Mouse (Mus musculus) forebrain, embryonic 14.5 days (tissue): ENCODE results near the gene Etnk2. TPM values are rescaled to one million over a fixed set of nuclear protein-coding genes. Genes with fewer than 3 reads are reported as not detected.
"Not testable (repeated sequence)": the region's sequence is repeated elsewhere in the genome, so short reads cannot be mapped to it uniquely, and the experiment has no call there.

ENCODE experiments used
- ATAC-seq: fragments of 200-750 bp; cut with Nextera tagmentation; 2 replicates; pipeline ENCODE4 v1.8.0; 2017; ENCODE audit warnings: mild to moderate bottlenecking, moderate library complexity
- DNase-seq: peaks from one replicate; pipeline ENCODE4 v3.0.0-alpha.2; 2015; ENCODE audit warnings: low spot score
- H3K27ac ChIP-seq: fragments of 300-500 bp; sonication (generic); 2 replicates; pipeline ENCODE4 v1.5.1; 2014; ENCODE audit warnings: low read depth, mild to moderate bottlenecking, control low read depth, low read length, moderate library complexity
- H3K27me3 ChIP-seq: fragments of 300-500 bp; sonication (generic); replicated peaks from 2 replicates; pipeline ENCODE4 v1.6.1; 2014; ENCODE audit warnings: low read length, control low read depth, mixed read lengths; ENCODE audit not compliant: control insufficient read depth, insufficient read depth
- H3K36me3 ChIP-seq: fragments of 300-500 bp; sonication (generic); 2 replicates; pipeline ENCODE4 v1.6.1; 2014; ENCODE audit warnings: low read length, control low read depth; ENCODE audit not compliant: control insufficient read depth, insufficient read depth
- H3K4me1 ChIP-seq: fragments of 300-500 bp; sonication (generic); 2 replicates; pipeline ENCODE4 v1.6.1; 2014; ENCODE audit warnings: antibody characterized with exemption, low read length, control low read depth; ENCODE audit not compliant: control insufficient read depth, insufficient read depth
- H3K4me2 ChIP-seq: fragments of 300-500 bp; sonication (generic); 2 replicates; pipeline ENCODE4 v1.6.1; 2014; ENCODE audit warnings: mild to moderate bottlenecking, control low read depth, low read length
- H3K4me3 ChIP-seq: fragments of 300-500 bp; sonication (generic); 2 replicates; pipeline ENCODE4 v1.5.1; 2014; ENCODE audit warnings: low read depth, low read length, control low read depth
- H3K9ac ChIP-seq: fragments of 300-500 bp; sonication (generic); 2 replicates; pipeline ENCODE4 v1.6.1; 2014; ENCODE audit warnings: mild to moderate bottlenecking, low read length, control low read depth, moderate library complexity
- H3K9me3 ChIP-seq: fragments of 300-500 bp; sonication (generic); replicated peaks from 2 replicates; pipeline ENCODE4 v1.6.1; 2016; ENCODE audit warnings: low read length, control low read depth, mixed read lengths; ENCODE audit not compliant: control insufficient read depth
- WGBS: fragments of 180-500 bp; shearing (Covaris S2); extraction: QIAGEN DNeasy Blood & Tissue Kit; methylation state at CpG from one replicate; pipeline ENCODE4 v1.1.7; 2014; 5-methylcytosine and 5-hydroxymethylcytosine counted together
- polyA plus RNA-seq: library from polyadenylated mRNA; unstranded; fragments of >200 nt; fragmentation: Nextera tagmentation; extraction: Ambion mirVana; gene quantifications from 2 replicates; pipeline ENCODE4 v1.2.1, GENCODE M21; 2014

The Etnk2 gene
- polyA plus RNA-seq, 1 experiment from 2014 or later: 4.2 TPM

DNA sequence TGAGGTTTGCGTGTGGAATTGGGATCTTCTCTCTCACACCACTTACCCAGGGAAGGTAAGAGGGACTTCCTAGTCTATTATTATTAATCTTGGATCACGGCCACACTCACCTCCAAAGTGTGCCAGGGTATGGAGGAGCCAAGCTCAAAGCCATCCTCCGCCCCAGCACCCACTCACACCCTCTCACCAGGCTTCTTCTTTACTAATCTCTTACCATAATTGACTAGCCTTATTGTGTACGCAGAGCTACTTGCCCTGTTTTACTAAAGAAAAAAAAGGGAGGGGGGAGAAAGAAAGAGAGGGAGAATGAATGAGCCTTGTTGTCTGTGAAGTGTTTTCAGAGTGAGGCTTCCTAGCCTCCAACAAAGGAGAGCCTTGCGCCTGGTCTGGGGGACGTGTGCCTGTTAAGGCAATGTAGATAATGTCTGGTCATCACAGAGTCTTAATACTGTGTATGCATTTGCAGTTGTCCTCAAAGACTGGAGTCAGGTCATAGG is 35.0 kb upstream of the Etnk2 start:
- Histone ChIP-seq H3K27ac (no peak overlapping the region), H3K4me1 (peaks cover 18% of the 10 kb centered on the region), H3K9ac (no peak overlapping the region), H3K4me2 (no peak overlapping the region), H3K9me3 (no peaks in the 10 kb centered on the region), H3K4me3 (no peak overlapping the region), H3K36me3 (no peaks in the 10 kb centered on the region), H3K27me3 (0 out of 2 replicates have a peak, but pooled peaks cover 4% of the 10 kb centered on the region)
- DNase-seq (peak; percentile 56), ATAC-seq (peak; percentile 67; the same call in 1 of the 2 replicates)
- WGBS: 23% methylated on average over 6 of the region's 6 CpGs

DNA sequence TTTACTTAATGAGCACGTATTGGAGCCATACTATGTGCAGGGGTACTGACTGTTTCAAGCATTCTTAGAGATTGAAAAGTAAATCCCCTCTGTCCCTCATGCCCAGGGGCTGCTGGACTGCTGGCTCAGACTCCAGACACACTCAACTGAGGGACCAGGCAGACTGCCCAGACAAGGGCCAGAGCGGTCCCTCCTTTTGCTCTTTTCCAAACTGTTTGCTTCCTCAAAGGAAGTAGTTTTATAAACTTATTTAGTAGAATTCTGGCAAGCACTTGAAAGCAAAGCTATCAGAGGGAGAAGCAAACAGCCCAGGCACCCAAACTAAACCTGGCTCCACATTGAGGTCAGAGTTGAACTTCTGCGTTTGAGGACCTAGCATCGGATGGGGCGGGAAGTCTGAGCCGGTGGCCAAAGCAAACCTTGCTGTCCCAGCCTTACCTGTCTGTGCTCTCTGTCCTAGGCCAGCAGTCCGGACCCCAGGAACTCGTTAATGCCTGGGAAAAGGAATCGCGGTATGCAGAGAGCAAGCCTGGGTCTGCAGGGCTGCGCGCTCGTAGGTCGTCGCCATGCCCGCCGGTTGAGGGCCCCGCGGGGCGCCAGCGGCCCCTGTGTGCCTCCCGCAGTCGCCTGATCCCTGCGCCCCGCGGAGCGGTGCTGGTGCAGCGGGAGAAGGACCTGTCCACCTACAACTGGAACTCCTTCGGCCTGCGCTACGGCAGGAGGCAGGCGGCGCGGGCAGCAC is 34.3 kb upstream of the Etnk2 start:
- peak; percentile 42 for DNase-seq

DNA sequence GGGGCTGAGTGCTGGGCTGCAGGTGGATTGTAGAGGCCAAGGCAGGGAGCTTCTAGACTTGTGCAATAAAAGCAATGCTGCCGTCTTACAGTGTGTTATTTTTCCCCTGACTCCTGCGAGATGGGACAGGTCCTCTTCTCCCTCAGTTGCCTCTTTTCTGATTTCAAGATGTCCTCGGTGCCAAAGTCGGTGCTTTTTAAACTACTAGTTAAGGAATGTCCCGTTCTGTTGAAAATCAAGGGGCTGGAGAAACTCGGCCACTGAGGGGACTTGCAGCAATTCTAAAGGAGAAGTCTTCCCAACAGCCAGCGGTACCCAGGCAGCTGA is 33.8 kb upstream of the Etnk2 start:
- H3K27me3 ChIP-seq: 0 out of 2 replicates have a peak, but pooled peaks cover 4% of the 10 kb centered on the region
- DNase-seq (no peak), ATAC-seq (no peak)
- no peak overlapping the region for H3K27ac ChIP-seq
- H3K9me3 ChIP-seq: no peaks in the 10 kb centered on the region
- peaks cover 18% of the 10 kb centered on the region for H3K4me1 ChIP-seq
- 26% methylated on average over 7 of the region's 7 CpGs for WGBS
- H3K4me2 ChIP-seq: peak overlapping the region; percentile 57
- H3K9ac ChIP-seq: peak overlapping the region; percentile 56; the same call in 1 of the 2 replicates
- H3K36me3 ChIP-seq: no peaks in the 10 kb centered on the region
- H3K4me3 ChIP-seq: 0 out of 2 replicates have a peak overlapping the region, but pooled peaks have one; percentile 10

More for the DNA sequence above, 34.3 kb upstream of the Etnk2 start:
- peak overlapping the region; percentile 57 for H3K4me2 ChIP-seq
- 0 out of 2 replicates have a peak, but pooled peaks cover 4% of the 10 kb centered on the region for H3K27me3 ChIP-seq
- WGBS: 5% methylated on average over 34 of the region's 34 CpGs
- H3K9me3 ChIP-seq: no peaks in the 10 kb centered on the region
- 0 out of 2 replicates have a peak, but pooled peaks have one; percentile 37 for ATAC-seq
- no peak overlapping the region for H3K27ac ChIP-seq
- peaks cover 18% of the 10 kb centered on the region for H3K4me1 ChIP-seq
- 0 out of 2 replicates have a peak overlapping the region, but pooled peaks have one; percentile 10 for H3K4me3 ChIP-seq
- H3K36me3 ChIP-seq: no peaks in the 10 kb centered on the region
- peak overlapping the region; percentile 56; the same call in 1 of the 2 replicates for H3K9ac ChIP-seq

DNA sequence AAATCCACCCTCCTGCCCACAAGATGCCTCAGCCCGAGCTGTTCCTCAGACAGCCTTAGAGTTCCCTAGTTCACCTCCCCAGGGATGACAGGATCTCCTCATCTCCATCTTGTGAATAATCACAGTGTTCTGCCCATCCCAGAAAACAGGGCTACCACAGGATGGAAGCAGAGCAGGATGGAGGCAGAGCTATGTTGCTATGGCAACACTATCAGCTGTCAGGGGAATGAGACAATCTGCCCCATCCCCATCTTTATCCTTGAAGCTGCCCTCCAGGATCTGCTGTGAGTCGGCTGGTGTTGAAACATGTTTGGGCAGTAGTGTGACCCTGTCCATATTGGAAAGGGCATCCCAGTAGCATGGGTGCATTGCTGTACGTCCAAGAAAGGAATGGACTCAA is 32.2 kb upstream of the Etnk2 start:
- Histone ChIP-seq H3K9ac (no peak overlapping the region), H3K4me3 (no peak overlapping the region), H3K36me3 (no peaks in the 10 kb centered on the region), H3K4me2 (no peak overlapping the region), H3K27ac (0 out of 2 replicates have a peak overlapping the region, but pooled peaks have one; percentile 21), H3K9me3 (no peaks in the 10 kb centered on the region), H3K27me3 (0 out of 2 replicates have a peak, but pooled peaks cover 4% of the 10 kb centered on the region), H3K4me1 (peaks cover 18% of the 10 kb centered on the region)
- DNase-seq (peak; percentile 74), ATAC-seq (peak; percentile 76)
- 69% methylated on average over 3 of the region's 3 CpGs for whole genome bisulfite sequencing

DNA sequence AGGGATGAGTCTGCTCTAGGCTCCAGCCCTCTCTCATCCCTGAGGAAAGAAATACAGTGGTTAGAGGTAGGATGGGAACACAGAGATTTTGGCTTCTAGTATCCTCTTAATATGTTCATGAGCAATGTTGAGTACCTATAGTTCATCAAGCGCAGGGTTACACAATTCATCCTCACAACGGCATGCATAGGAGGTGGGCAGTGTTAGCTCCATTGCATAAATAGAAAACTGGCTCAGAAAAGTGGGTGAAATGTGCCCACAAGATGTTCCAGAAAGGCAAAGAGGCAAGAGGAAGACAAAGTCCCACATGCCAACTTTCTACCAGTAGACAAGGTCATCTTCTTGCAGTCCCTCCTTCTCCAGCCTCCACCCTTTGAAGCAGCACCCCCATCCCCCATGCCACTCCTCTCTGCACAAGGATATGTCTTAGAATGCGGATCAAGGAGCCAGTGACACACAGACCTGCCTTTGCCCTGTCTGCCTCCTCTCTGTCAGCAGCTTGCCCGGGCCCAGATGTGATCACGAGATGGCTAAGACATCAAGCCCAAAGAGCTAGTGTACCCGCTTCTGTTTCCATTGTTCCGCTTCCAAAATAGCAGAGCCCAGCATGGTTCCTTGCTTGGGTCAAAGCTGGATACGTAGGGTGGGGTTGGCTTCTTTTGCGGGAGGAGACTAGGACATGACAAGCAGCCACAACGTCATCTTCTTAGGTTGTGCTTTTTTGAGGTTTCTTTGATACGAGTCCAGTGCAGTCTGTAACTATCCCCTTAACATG is 30.5 kb upstream of the Etnk2 start:
- Histone ChIP-seq H3K4me2 (no peak overlapping the region), H3K27ac (no peak overlapping the region), H3K36me3 (no peaks in the 10 kb centered on the region), H3K9me3 (no peaks in the 10 kb centered on the region), H3K9ac (no peak overlapping the region), H3K27me3 (0 out of 2 replicates have a peak, but pooled peaks cover 4% of the 10 kb centered on the region), H3K4me1 (peaks cover 18% of the 10 kb centered on the region), H3K4me3 (no peak overlapping the region)
- WGBS: 87% methylated on average over 11 of the region's 11 CpGs
- ATAC-seq (no peak), DNase-seq (no peak)

DNA sequence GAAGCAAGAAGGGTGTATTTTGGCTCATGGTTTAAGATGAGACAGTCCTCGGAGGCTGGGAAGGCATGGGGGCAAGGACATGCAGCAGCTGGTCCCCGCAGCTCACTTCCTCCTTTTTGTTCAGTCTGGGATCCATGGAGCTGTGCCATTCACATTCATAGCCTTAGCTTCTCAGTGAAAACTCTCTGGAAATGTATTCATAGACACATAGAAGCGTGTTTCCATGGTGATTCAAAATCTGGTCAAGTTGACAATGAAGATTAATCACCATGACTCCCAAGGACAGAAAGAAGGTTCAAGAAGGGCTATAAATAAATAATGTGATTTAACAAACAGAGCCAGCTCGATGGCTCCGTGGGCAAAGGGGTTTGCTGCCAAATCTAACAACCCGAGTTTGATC is 29.4 kb upstream of the Etnk2 start:
- ATAC-seq: no peak
- 68% methylated on average over 6 of the region's 6 CpGs for WGBS
- peak; percentile 23 for DNase-seq

DNA sequence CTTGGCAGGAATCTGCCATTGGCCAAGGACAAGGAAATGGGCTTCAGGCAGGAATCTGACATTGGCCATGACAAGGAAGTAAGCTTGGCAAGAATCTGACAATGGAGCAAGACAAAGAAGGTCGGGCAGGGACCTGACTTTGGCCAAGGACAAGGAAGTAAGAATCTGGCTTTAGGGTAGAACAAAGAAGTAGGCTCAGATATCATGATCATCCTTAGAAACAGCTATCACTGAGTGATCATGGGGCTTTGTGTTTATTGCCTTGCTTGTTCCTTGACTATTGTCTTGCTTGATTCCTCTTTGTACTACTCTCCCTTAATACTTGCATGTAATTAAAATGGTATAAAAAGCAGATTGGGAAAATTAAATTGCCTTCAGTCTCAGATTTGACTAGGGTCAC is 23.0 kb upstream of the Etnk2 start:
- H3K9ac ChIP-seq, H3K4me1 ChIP-seq, DNase-seq, H3K4me3 ChIP-seq, H3K9me3 ChIP-seq, ATAC-seq, H3K27ac ChIP-seq, H3K27me3 ChIP-seq, H3K4me2 ChIP-seq, H3K36me3 ChIP-seq: not testable (repeated sequence)
- WGBS: 76% methylated on average over 1 of the region's 1 CpGs

More for the DNA sequence above, 29.4 kb upstream of the Etnk2 start:
- Histone ChIP-seq H3K4me3 (no peak overlapping the region), H3K27me3 (0 out of 2 replicates have a peak, but pooled peaks cover 4% of the 10 kb centered on the region), H3K27ac (no peak overlapping the region), H3K4me2 (no peak overlapping the region), H3K9me3 (no peaks in the 10 kb centered on the region), H3K4me1 (peaks cover 13% of the 10 kb centered on the region), H3K36me3 (no peaks in the 10 kb centered on the region), H3K9ac (no peak overlapping the region)

DNA sequence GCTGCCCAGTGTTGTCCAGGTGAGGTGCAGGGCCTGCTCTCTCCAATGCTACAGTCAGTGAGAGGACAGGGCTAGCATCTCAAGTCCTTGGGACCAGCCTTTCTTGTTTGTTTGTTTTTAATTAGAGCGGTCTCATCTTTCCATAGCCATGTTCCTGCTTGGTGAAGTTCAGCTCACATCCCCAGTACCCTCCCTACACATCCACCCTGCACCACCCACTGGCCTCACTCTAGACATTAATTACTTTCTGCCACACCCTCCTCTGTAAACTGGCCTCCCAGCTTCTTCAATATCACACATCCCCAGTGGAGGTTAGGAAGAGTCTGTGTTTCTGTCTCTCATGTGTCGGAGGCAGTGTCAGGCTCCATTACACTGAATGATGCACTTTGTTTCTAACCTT is 19.0 kb upstream of the Etnk2 start:
- Histone ChIP-seq H3K4me1 (no peaks in the 10 kb centered on the region), H3K36me3 (no peaks in the 10 kb centered on the region), H3K27me3 (no peaks in the 10 kb centered on the region), H3K4me2 (no peak overlapping the region), H3K9ac (no peak overlapping the region), H3K4me3 (no peak overlapping the region), H3K27ac (no peak overlapping the region), H3K9me3 (no peaks in the 10 kb centered on the region)
- no peak for DNase-seq
- no peak for ATAC-seq
- WGBS: 97% methylated on average over 2 of the region's 2 CpGs
